Mouse (Mus musculus): ENCODE data around the gene Ndufa13. TPM values are rescaled to one million over a fixed set of nuclear protein-coding genes. Genes with fewer than 3 reads are reported as not detected.

Ndufa13 gene
- polyA plus RNA-seq, 1 experiment from 2014 or later = 310 TPM

DNA sequence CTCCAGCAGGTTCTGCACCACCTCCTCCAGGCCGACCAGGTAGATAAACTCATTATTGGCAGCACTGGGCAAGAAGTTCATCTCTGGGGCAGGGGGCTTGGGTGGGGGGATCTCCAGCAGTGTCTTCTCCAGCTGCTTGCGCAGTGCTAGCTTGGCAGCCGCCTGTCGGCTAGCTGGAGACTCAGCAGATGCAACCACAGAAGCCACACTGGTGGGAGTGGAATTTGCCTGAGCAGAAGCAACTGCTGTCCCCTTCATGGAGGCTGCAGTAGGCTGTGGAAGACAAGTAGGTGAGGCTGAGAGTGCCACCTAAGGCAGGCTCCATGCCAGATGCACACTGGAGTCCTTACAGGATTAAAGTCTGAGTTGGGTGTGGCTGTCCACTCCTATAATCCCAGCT lies 12.2 kb upstream of the Ndufa13 start:
- Histone ChIP-seq H3K27me3 (ENCODE audit: insufficient read depth, low read length) (no peaks in the 10 kb centered on the region), H3K9me3 (replicated peaks; ENCODE audit: low read length) (no peaks in the 10 kb centered on the region), H3K4me3 (replicated peaks; ENCODE audit: low read depth, low read length) (no peak overlapping the region), H3K4me2 (ENCODE audit: low read length) (no peak overlapping the region), H3K27ac (no peak overlapping the region), H3K9ac (ENCODE audit: low read depth, low read length) (no peak overlapping the region), H3K36me3 (ENCODE audit: insufficient read depth, low read length) (peaks cover 74% of the 10 kb centered on the region), H3K4me1 (replicated peaks; ENCODE audit: insufficient read depth, low read length) (no peaks in the 10 kb centered on the region)
- no peak for TF ChIP-seq CTCF (IDR thresholded peaks at IDR 0.05; ENCODE audit: low read depth)
- WGBS = 81% methylated on average over 4 of the region's 4 CpGs
- no peak for ATAC-seq (replicated peaks; ENCODE audit: low FRiP score, low read depth)
- DNase-seq (ENCODE audit: low spot score) = no peak

GRCm38 (mm10) chr8:69912478-69913074 lies 10.2 kb upstream of the Ndufa13 start:
- no peaks in the 10 kb centered on the region for H3K4me1 ChIP-seq (replicated peaks; ENCODE audit: insufficient read depth, low read length)
- DNase-seq (ENCODE audit: low spot score) (no peak), ATAC-seq (replicated peaks; ENCODE audit: low FRiP score, low read depth) (no peak)
- 87% methylated on average over 12 of the region's 12 CpGs for WGBS
- no peak for TF ChIP-seq CTCF (IDR thresholded peaks at IDR 0.05; ENCODE audit: low read depth)
- no peak overlapping the region for H3K4me3 ChIP-seq (replicated peaks; ENCODE audit: low read depth, low read length)
- H3K36me3 ChIP-seq (ENCODE audit: insufficient read depth, low read length) = peaks cover 87% of the 10 kb centered on the region
- H3K27me3 ChIP-seq (ENCODE audit: insufficient read depth, low read length) = no peaks in the 10 kb centered on the region
- H3K4me2 ChIP-seq (ENCODE audit: low read length) = no peak overlapping the region
- H3K9ac ChIP-seq (ENCODE audit: low read depth, low read length) = no peak overlapping the region
- no peaks in the 10 kb centered on the region for H3K9me3 ChIP-seq (replicated peaks; ENCODE audit: low read length)
- no peak overlapping the region for H3K27ac ChIP-seq

DNA sequence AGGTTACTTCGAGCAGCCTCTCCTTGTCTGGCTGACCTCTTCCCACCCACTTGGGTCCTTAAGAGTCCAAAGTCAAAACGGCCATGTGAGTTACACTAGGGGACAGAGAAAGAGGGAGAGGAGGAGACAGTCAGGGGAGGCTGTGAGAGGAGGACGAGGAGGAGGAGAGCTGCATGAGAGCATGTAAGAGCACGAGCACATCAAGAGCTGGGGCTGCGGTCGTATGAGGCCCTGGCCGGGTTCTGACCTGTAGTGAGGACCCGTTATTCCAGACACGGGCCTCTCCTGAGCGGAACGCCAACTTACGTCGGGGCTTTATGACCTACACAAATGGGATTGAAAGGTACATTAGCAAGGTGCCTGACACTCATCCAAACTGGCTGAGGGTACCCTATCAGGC lies 9.6 kb upstream of the Ndufa13 start:
- peaks cover 81% of the 10 kb centered on the region for H3K36me3 ChIP-seq (ENCODE audit: insufficient read depth, low read length)
- WGBS = 89% methylated on average over 13 of the region's 13 CpGs
- H3K9ac ChIP-seq (ENCODE audit: low read depth, low read length) = no peak overlapping the region
- no peak overlapping the region for H3K27ac ChIP-seq
- H3K27me3 ChIP-seq (ENCODE audit: insufficient read depth, low read length) = no peaks in the 10 kb centered on the region
- no peak overlapping the region for H3K4me2 ChIP-seq (ENCODE audit: low read length)
- ATAC-seq (replicated peaks; ENCODE audit: low FRiP score, low read depth) = no peak
- no peak for DNase-seq (ENCODE audit: low spot score)
- no peaks in the 10 kb centered on the region for H3K4me1 ChIP-seq (replicated peaks; ENCODE audit: insufficient read depth, low read length)
- no peak overlapping the region for H3K4me3 ChIP-seq (replicated peaks; ENCODE audit: low read depth, low read length)
- no peaks in the 10 kb centered on the region for H3K9me3 ChIP-seq (replicated peaks; ENCODE audit: low read length)
- TF ChIP-seq CTCF (IDR thresholded peaks at IDR 0.05; ENCODE audit: low read depth) = no peak

DNA sequence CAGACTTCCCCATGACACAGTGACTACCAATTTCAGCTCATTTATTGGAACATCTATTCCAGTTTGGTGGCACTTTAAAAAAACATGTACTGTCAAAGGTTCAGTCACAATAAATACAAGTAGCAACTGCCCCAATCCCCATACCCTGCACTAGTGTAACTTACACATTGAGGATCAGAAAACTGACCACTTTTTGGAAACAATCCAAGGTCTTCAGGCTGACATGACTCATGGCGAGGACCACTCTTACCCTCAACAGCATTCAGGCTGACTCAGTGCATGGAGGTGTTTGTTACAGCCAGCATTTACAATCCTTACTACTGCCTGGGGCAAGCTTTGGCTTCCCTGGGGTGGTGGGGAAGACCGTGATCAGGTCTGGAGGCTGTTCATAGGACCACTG lies 4.7 kb upstream of the Ndufa13 start:
- Histone ChIP-seq H3K27ac (no peak overlapping the region), H3K4me1 (replicated peaks; ENCODE audit: insufficient read depth, low read length) (peaks cover under 1% of the 10 kb centered on the region; the same call in 1 of the 2 replicates), H3K27me3 (ENCODE audit: insufficient read depth, low read length) (no peaks in the 10 kb centered on the region), H3K9me3 (replicated peaks; ENCODE audit: low read length) (no peaks in the 10 kb centered on the region), H3K4me3 (replicated peaks; ENCODE audit: low read depth, low read length) (no peak overlapping the region), H3K4me2 (ENCODE audit: low read length) (no peak overlapping the region), H3K36me3 (ENCODE audit: insufficient read depth, low read length) (peaks cover 38% of the 10 kb centered on the region), H3K9ac (ENCODE audit: low read depth, low read length) (no peak overlapping the region)
- no peak for ATAC-seq (replicated peaks; ENCODE audit: low FRiP score, low read depth)
- 82% methylated on average over 2 of the region's 2 CpGs for WGBS
- no peak for DNase-seq (ENCODE audit: low spot score)
- no peak for TF ChIP-seq CTCF (IDR thresholded peaks at IDR 0.05; ENCODE audit: low read depth)

GRCm38 (mm10) chr8:69906260-69906659 lies 3.9 kb upstream of the Ndufa13 start:
- no peak for TF ChIP-seq CTCF (IDR thresholded peaks at IDR 0.05; ENCODE audit: low read depth)
- Histone ChIP-seq H3K27ac (no peak overlapping the region), H3K4me3 (replicated peaks; ENCODE audit: low read depth, low read length) (no peak overlapping the region), H3K36me3 (ENCODE audit: insufficient read depth, low read length) (peaks cover 33% of the 10 kb centered on the region), H3K9me3 (replicated peaks; ENCODE audit: low read length) (no peaks in the 10 kb centered on the region), H3K9ac (ENCODE audit: low read depth, low read length) (no peak overlapping the region), H3K4me2 (ENCODE audit: low read length) (no peak overlapping the region), H3K27me3 (ENCODE audit: insufficient read depth, low read length) (no peaks in the 10 kb centered on the region), H3K4me1 (replicated peaks; ENCODE audit: insufficient read depth, low read length) (peaks cover 5% of the 10 kb centered on the region; the same call in 1 of the 2 replicates)
- WGBS = 86% methylated on average over 2 of the region's 2 CpGs
- no peak for ATAC-seq (replicated peaks; ENCODE audit: low FRiP score, low read depth)
- DNase-seq (ENCODE audit: low spot score) = no peak

DNA sequence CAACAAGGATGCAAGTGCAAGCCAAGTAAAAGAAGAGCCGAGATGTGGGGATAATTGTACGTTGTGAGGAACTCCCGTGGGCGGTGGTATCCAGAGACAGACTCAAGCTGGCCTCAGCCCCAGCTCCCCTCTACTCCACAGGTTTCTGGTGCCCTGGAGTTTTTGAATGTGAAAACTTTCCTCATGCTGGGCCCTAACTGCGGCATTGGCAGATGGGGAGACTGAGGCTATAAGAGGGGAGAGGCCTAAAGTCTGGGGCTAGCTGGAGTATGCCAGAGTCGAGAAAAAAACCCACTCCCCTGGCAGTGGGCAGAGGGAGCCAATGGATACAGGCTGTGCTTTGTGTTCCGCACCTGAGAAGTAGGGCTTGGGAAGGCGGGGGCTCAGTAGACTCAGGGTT lies 1.7 kb upstream of the Ndufa13 start:
- TF ChIP-seq CTCF (IDR thresholded peaks at IDR 0.05; ENCODE audit: low read depth) = no peak
- ATAC-seq (replicated peaks; ENCODE audit: low FRiP score, low read depth) = no peak
- WGBS = 76% methylated on average over 8 of the region's 8 CpGs

More for the DNA sequence above, 1.7 kb upstream of the Ndufa13 start:
- no peak for DNase-seq (ENCODE audit: low spot score)
- Histone ChIP-seq H3K36me3 (ENCODE audit: insufficient read depth, low read length) (peaks cover 13% of the 10 kb centered on the region; the same call in 1 of the 2 replicates), H3K4me3 (replicated peaks; ENCODE audit: low read depth, low read length) (no peak overlapping the region), H3K4me2 (ENCODE audit: low read length) (no peak overlapping the region), H3K27ac (no peak overlapping the region), H3K9ac (ENCODE audit: low read depth, low read length) (no peak overlapping the region), H3K4me1 (replicated peaks; ENCODE audit: insufficient read depth, low read length) (peaks cover 5% of the 10 kb centered on the region; the same call in 1 of the 2 replicates), H3K27me3 (ENCODE audit: insufficient read depth, low read length) (no peaks in the 10 kb centered on the region), H3K9me3 (replicated peaks; ENCODE audit: low read length) (no peaks in the 10 kb centered on the region)
